Mouse (Mus musculus) retina, postnatal 1 day (tissue): ENCODE measurements at regions not wholly inside any gene's neighbourhood (a gene's known extent, or its start where the extent isn't known, plus 50 kb on each side); places are given as distances from the start of the nearest gene placed in this dataset.

Experiments
- DNase-seq: peaks from one replicate; pipeline ENCODE4 v3.0.0-alpha.2; 2012

DNA sequence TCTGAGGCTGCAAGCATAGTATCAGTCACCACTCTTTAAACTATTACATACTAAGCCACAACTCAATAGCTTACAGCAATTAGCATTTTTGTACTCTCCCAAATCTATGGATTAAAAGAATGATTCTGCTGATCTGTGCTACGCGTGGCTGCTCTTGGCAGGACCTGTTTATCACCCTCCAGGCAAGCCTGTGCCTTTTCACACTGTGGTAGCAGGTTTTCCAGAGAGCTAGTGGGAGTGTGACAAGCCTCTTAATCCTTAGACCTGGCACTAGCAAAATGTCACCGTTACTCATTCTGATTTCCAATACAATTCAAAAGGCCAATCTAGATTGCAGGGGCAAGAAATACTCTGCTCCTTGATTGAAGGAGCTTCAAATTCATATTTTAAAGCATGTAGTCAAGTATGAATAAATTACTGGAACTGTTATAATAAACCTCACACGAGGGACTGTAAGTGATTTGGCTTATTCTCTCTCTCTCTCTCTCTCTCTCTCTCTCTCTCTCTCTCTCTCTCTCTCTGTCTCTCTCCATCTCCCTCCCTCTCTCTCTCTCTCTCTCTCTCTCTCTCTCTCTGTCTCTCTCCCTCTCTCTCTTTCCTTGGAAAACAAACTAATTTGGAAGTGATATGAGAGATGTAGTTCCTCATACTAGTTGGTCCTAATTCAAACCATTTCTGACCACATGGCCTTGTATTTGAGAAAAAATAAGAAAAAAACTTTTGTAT lies 286.7 kb upstream of the Ins1 start:
- DNase-seq: peak; percentile 9

DNA sequence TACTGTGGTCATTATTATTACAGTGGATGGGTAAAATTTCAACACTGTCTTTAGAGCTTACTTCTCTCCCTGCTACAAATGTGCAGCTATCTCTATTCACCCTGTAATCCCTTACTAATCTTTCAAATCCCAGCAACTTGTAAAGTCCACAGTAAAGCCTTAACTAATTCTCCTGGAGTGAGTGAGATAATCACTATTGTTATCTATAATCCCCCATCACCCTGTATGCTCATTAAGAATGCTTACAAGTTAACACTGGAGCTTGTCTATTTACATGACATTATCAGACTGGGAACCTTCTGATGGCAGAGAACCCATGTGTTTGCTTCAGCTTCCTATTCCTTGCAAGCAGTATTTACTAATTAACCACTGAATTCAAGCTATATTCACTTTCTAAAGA lies 266.9 kb upstream of the Ins1 start:
- peak; percentile 78 for DNase-seq
